Mouse (Mus musculus): ENCODE data around the gene Rmi2. TPM values are rescaled to one million over a fixed set of nuclear protein-coding genes. Genes with fewer than 3 reads are reported as not detected.

The Rmi2 gene
- polyA plus RNA-seq, 1 experiment from 2014 or later = 5.0 TPM

GRCm38 (mm10) chr16:10837903-10838302, 3.0 kb downstream of the Rmi2 start:
- Histone ChIP-seq H3K27ac (ENCODE audit: low read depth, low read length) (no peak overlapping the region), H3K4me1 (replicated peaks; ENCODE audit: control insufficient read depth, insufficient read depth, low read length) (peaks cover 4% of the 10 kb centered on the region; the same call in 1 of the 2 replicates), H3K4me3 (ENCODE audit: low read depth, low read length) (no peak overlapping the region), H3K36me3 (ENCODE audit: control insufficient read depth, insufficient read depth, low read length) (no peaks in the 10 kb centered on the region), H3K27me3 (ENCODE audit: control insufficient read depth, insufficient read depth, low read length) (no peaks in the 10 kb centered on the region), H3K4me2 (ENCODE audit: low read depth, low read length, severe bottlenecking) (no peak overlapping the region), H3K9ac (ENCODE audit: low read length) (no peak overlapping the region), H3K9me3 (ENCODE audit: control insufficient read depth, low read length) (no peaks in the 10 kb centered on the region)
- WGBS = 79% methylated on average over 1 of the region's 1 CpGs
- ATAC-seq (replicated peaks; ENCODE audit: low FRiP score) = no peak
- no peak for DNase-seq (ENCODE audit: low spot score)

GRCm38 (mm10) chr16:10838487-10839245, 3.8 kb downstream of the Rmi2 start:
- 60% methylated on average over 10 of the region's 10 CpGs for WGBS
- DNase-seq (ENCODE audit: low spot score) = no peak

GRCm38 (mm10) chr16:10840018-10840417, 5.2 kb downstream of the Rmi2 start:
- H3K4me1 ChIP-seq (replicated peaks; ENCODE audit: control insufficient read depth, insufficient read depth, low read length) = peaks cover 7% of the 10 kb centered on the region; the same call in 1 of the 2 replicates
- H3K4me3 ChIP-seq (ENCODE audit: low read depth, low read length) = no peak overlapping the region
- H3K36me3 ChIP-seq (ENCODE audit: control insufficient read depth, insufficient read depth, low read length) = no peaks in the 10 kb centered on the region
- no peaks in the 10 kb centered on the region for H3K27me3 ChIP-seq (ENCODE audit: control insufficient read depth, insufficient read depth, low read length)
- ATAC-seq (replicated peaks; ENCODE audit: low FRiP score) = no peak
- no peak overlapping the region for H3K4me2 ChIP-seq (ENCODE audit: low read depth, low read length, severe bottlenecking)
- 95% methylated on average over 12 of the region's 14 CpGs for WGBS
- no peak overlapping the region for H3K27ac ChIP-seq (ENCODE audit: low read depth, low read length)
- H3K9me3 ChIP-seq (ENCODE audit: control insufficient read depth, low read length) = no peaks in the 10 kb centered on the region
- no peak for DNase-seq (ENCODE audit: low spot score)
- no peak overlapping the region for H3K9ac ChIP-seq (ENCODE audit: low read length)

More at GRCm38 (mm10) chr16:10838487-10839245, 3.8 kb downstream of the Rmi2 start:
- Histone ChIP-seq H3K4me2 (ENCODE audit: low read depth, low read length, severe bottlenecking) (no peak overlapping the region), H3K36me3 (ENCODE audit: control insufficient read depth, insufficient read depth, low read length) (no peaks in the 10 kb centered on the region), H3K27me3 (ENCODE audit: control insufficient read depth, insufficient read depth, low read length) (no peaks in the 10 kb centered on the region), H3K9ac (ENCODE audit: low read length) (no peak overlapping the region), H3K27ac (ENCODE audit: low read depth, low read length) (no peak overlapping the region), H3K9me3 (ENCODE audit: control insufficient read depth, low read length) (no peaks in the 10 kb centered on the region), H3K4me1 (replicated peaks; ENCODE audit: control insufficient read depth, insufficient read depth, low read length) (peaks cover 4% of the 10 kb centered on the region; the same call in 1 of the 2 replicates), H3K4me3 (ENCODE audit: low read depth, low read length) (no peak overlapping the region)
- no peak for ATAC-seq (replicated peaks; ENCODE audit: low FRiP score)

GRCm38 (mm10) chr16:10842282-10842855, 7.5 kb downstream of the Rmi2 start:
- WGBS = 72% methylated on average over 4 of the region's 4 CpGs
- no peak overlapping the region for H3K9ac ChIP-seq (ENCODE audit: low read length)
- H3K27ac ChIP-seq (ENCODE audit: low read depth, low read length) = no peak overlapping the region
- H3K4me1 ChIP-seq (replicated peaks; ENCODE audit: control insufficient read depth, insufficient read depth, low read length) = peaks cover 7% of the 10 kb centered on the region; the same call in 1 of the 2 replicates
- no peaks in the 10 kb centered on the region for H3K27me3 ChIP-seq (ENCODE audit: control insufficient read depth, insufficient read depth, low read length)
- ATAC-seq (replicated peaks; ENCODE audit: low FRiP score) (no peak), DNase-seq (ENCODE audit: low spot score) (no peak)
- no peak overlapping the region for H3K4me2 ChIP-seq (ENCODE audit: low read depth, low read length, severe bottlenecking)
- H3K4me3 ChIP-seq (ENCODE audit: low read depth, low read length) = no peak overlapping the region
- H3K9me3 ChIP-seq (ENCODE audit: control insufficient read depth, low read length) = no peaks in the 10 kb centered on the region
- no peaks in the 10 kb centered on the region for H3K36me3 ChIP-seq (ENCODE audit: control insufficient read depth, insufficient read depth, low read length)

GRCm38 (mm10) chr16:10843486-10844318, 8.8 kb downstream of the Rmi2 start:
- H3K27me3 ChIP-seq (ENCODE audit: control insufficient read depth, insufficient read depth, low read length) = no peaks in the 10 kb centered on the region
- peak overlapping the region; percentile 16; the same call in 1 of the 2 replicates for H3K9ac ChIP-seq (ENCODE audit: low read length)
- no peak overlapping the region for H3K4me2 ChIP-seq (ENCODE audit: low read depth, low read length, severe bottlenecking)
- DNase-seq (ENCODE audit: low spot score) (peak; percentile 63), ATAC-seq (replicated peaks; ENCODE audit: low FRiP score) (no peak)
- H3K4me3 ChIP-seq (ENCODE audit: low read depth, low read length) = no peak overlapping the region
- 32% methylated on average over 18 of the region's 18 CpGs for WGBS
- no peak overlapping the region for H3K27ac ChIP-seq (ENCODE audit: low read depth, low read length)
- no peaks in the 10 kb centered on the region for H3K9me3 ChIP-seq (ENCODE audit: control insufficient read depth, low read length)
- 0 out of 2 replicates have a peak, but pooled peaks cover 2% of the 10 kb centered on the region for H3K4me1 ChIP-seq (replicated peaks; ENCODE audit: control insufficient read depth, insufficient read depth, low read length)
- no peaks in the 10 kb centered on the region for H3K36me3 ChIP-seq (ENCODE audit: control insufficient read depth, insufficient read depth, low read length)

GRCm38 (mm10) chr16:10844319-10844670, 9.4 kb downstream of the Rmi2 start:
- Histone ChIP-seq H3K27me3 (ENCODE audit: control insufficient read depth, insufficient read depth, low read length) (no peaks in the 10 kb centered on the region), H3K4me1 (replicated peaks; ENCODE audit: control insufficient read depth, insufficient read depth, low read length) (0 out of 2 replicates have a peak, but pooled peaks cover 2% of the 10 kb centered on the region), H3K4me3 (ENCODE audit: low read depth, low read length) (no peak overlapping the region), H3K9me3 (ENCODE audit: control insufficient read depth, low read length) (no peaks in the 10 kb centered on the region), H3K36me3 (ENCODE audit: control insufficient read depth, insufficient read depth, low read length) (no peaks in the 10 kb centered on the region), H3K27ac (ENCODE audit: low read depth, low read length) (no peak overlapping the region), H3K9ac (ENCODE audit: low read length) (no peak overlapping the region), H3K4me2 (ENCODE audit: low read depth, low read length, severe bottlenecking) (no peak overlapping the region)
- 85% methylated on average over 6 of the region's 6 CpGs for WGBS
- no peak for ATAC-seq (replicated peaks; ENCODE audit: low FRiP score)
- no peak for DNase-seq (ENCODE audit: low spot score)

- no peak overlapping the region for H3K4me3 ChIP-seq (ENCODE audit: low read depth, low read length)
- 0 out of 2 replicates have a peak, but pooled peaks cover 2% of the 10 kb centered on the region for H3K4me1 ChIP-seq (replicated peaks; ENCODE audit: control insufficient read depth, insufficient read depth, low read length)
- H3K9ac ChIP-seq (ENCODE audit: low read length) = no peak overlapping the region
- ATAC-seq (replicated peaks; ENCODE audit: low FRiP score) (no peak), DNase-seq (ENCODE audit: low spot score) (no peak)
- H3K36me3 ChIP-seq (ENCODE audit: control insufficient read depth, insufficient read depth, low read length) = no peaks in the 10 kb centered on the region
- no peaks in the 10 kb centered on the region for H3K27me3 ChIP-seq (ENCODE audit: control insufficient read depth, insufficient read depth, low read length)
- no peaks in the 10 kb centered on the region for H3K9me3 ChIP-seq (ENCODE audit: control insufficient read depth, low read length)
- no peak overlapping the region for H3K27ac ChIP-seq (ENCODE audit: low read depth, low read length)
- WGBS = 85% methylated on average over 6 of the region's 6 CpGs
- no peak overlapping the region for H3K4me2 ChIP-seq (ENCODE audit: low read depth, low read length, severe bottlenecking)
Observed at GRCm38 (mm10) chr16:10845952-10846351, 11.1 kb downstream of the Rmi2 start.

GRCm38 (mm10) chr16:10846503-10846902, 11.6 kb downstream of the Rmi2 start:
- Histone ChIP-seq H3K27ac (ENCODE audit: low read depth, low read length) (no peak overlapping the region), H3K27me3 (ENCODE audit: control insufficient read depth, insufficient read depth, low read length) (no peaks in the 10 kb centered on the region), H3K4me1 (replicated peaks; ENCODE audit: control insufficient read depth, insufficient read depth, low read length) (0 out of 2 replicates have a peak, but pooled peaks cover 2% of the 10 kb centered on the region), H3K36me3 (ENCODE audit: control insufficient read depth, insufficient read depth, low read length) (no peaks in the 10 kb centered on the region), H3K4me2 (ENCODE audit: low read depth, low read length, severe bottlenecking) (no peak overlapping the region), H3K9ac (ENCODE audit: low read length) (no peak overlapping the region), H3K9me3 (ENCODE audit: control insufficient read depth, low read length) (no peaks in the 10 kb centered on the region), H3K4me3 (ENCODE audit: low read depth, low read length) (no peak overlapping the region)
- ATAC-seq (replicated peaks; ENCODE audit: low FRiP score) (no peak), DNase-seq (ENCODE audit: low spot score) (no peak)
- 49% methylated on average over 4 of the region's 4 CpGs for WGBS
